Mouse (Mus musculus): ENCODE data around the gene Oca2.

Gene Oca2

DNA sequence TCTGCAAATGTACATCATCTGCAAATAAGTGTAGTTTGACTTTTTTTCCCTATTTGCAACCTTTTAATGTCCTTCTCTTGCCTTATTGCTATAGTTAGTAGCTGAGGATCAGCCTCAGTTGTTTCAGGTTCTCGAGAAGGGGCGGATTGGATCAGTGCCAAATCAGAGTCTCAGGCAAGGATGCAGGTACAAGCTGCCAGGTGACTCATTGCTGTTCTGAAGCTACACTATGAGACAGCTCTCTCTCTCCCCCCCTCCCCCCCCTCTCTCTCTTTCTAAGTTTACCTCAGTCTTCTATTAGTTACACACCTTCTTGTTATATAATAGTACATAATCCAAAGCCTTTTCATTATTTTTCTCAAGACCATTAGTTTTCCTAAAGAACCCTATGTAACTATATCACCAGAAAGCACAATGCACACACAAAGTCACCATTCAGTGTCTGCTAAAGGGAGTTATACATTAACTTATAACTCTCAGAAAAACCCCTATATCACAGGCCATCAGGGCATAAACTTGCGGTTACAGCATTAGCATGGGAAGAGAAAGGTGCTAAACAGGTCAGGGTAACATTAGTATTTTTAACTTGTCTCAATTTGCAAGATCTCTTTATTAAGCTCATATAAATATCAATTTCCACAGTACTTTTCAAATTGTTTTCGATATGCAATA lies 142.3 kb downstream of the Oca2 start:
- in situ Hi-C loops (cut with MboI, MseI), result loop anchor here in 1 of 2 experiments (25.0 kb wide), 1 partner anchor 1630 kb away; no protein-coding TSS in a partner anchor

DNA sequence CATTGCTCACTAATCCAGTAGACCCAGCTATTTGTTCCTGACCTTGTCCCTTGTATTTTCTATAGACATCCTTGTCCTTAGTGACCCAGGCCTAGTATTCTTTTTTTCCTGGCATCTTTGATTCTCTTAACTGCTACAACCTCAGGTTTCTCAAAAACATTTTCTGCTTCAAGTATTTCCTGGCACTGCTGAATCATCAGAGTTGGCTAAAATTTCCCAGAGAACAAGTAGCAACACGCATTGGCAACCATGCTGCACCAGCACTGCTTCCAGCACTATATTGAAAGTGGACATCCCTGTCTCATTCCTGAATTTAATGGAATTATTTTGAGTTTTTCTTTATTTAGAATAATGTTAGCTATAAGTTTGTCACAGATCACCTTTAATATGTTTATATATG lies 143.1 kb downstream of the Oca2 start:
- in situ Hi-C loops (cut with MboI, MseI), result loop anchor here in 1 of 2 experiments (25.0 kb wide), 1 partner anchor 1630 kb away; no protein-coding TSS in a partner anchor

DNA sequence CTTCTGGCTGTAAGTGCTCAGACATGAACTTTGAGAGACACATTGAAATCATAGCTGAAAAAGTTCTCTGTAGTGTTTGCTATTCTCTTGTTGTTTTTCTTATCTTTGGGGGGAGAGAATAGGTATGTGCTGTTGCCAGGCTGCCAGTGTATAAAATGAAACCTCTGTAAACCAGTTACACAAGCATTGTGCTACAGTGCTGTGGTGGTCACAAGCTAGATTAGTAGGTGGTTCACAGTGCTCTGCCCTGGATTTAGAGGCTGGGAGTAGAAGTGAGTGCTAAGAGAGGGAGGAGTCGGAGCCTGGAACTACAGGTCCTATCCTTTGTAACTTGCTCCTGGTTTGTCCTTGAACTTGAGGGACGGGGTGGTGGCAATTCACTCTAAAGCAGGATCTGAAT lies 148.7 kb downstream of the Oca2 start:
- in situ Hi-C loops (cut with MboI, MseI), result loop anchor here in 1 of 2 experiments (25.0 kb wide), 1 partner anchor 1624 kb away; no protein-coding TSS in a partner anchor

DNA sequence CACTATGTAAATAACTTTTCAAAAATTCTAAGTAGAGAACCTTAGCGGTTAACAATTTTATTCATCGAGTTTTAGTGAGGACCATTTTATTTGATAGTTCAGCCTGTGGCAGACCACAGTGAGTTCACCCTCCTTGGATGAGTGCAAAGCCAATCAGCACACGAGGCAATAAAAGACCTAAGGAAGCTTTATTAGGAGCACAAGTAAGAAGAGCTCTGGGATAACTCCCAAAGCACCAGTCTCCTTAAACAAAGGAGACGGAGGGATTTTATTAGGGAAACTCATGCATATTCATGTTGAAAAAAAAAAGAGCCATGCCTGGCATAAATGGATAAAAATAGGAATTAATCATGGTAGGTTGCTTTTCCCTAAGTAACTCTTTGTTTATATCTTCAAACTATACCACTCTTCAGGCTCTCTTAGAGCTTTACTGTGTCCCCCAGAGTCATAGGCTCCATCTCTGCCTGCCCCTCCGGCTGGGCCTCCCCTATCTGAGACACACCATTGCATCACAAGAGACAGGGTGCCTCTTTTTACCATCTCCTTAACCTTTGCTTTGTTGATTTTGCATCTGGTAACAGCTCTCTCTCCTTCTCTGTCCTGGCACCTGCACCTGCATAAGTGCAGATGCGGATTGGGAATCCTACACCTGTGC lies 178.7 kb downstream of the Oca2 start:
- in situ Hi-C loops (cut with MboI, MseI), result no loop called here

DNA sequence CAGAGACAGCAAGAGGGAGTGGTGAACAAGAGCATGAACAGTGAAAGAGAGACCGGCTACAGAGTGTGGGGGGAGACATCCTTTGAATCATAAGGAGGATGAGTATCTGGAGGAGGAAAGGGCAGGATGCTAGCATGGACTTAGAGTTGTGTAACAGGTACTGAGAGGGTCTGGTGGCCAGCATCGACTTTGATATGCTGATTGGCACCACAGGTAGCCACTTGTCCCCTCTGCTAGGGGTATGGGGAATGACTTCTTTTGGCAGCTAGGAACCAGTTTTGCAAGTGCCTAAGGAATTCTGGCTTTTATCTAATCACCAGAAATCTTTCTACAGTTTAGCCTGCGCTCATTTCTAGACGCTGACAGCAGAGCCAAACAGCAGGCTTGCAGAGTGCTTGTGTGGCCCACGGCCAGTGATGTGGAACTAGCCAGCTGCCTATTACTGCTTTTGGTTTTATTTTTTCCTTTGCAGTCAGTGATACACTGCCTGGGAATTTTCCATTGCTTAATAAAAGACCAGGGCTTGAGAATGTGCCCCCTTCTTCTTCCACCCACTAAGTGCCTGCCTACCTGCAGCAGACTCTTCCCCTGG lies 179.8 kb downstream of the Oca2 start:
- in situ Hi-C loops (cut with MboI, MseI), result no loop called here

DNA sequence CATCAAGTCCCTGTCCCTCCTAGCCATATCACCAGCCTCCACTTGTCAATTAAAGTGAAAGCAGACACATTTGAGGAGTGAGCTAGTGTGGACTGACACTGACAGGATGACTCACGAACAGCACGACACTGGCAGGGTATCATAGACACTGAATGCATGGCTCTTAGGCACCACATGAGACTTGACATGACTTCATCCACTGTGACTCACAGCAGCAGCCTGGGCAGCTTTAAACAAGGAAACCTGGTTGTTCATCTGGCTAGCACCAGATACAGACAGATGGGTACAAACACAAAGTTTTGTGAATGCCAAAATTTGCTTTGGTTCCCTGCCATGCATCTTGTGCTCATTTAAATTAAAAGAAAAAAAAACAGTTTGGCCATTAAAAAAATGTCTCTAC lies 182.4 kb downstream of the Oca2 start:
- in situ Hi-C loops (cut with MboI, MseI), result no loop called here

DNA sequence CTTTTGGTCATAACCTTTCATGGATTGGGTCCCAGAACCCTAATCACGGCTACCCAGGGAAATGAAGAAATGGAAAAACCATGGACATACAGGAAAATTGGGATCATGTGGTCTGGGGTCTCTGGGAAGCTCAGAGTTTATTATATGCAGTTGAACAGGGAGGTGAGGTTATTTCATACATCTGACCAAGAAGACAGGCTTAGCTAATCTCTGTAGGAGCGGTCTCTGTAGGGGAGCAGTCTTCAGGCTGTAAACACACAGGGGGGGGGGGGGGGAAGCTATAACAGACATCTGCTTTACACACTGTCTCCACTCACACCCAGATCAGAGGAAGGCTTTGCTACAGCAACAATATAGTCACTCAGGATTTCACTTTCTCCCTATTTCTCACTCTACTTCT lies 184.0 kb downstream of the Oca2 start:
- in situ Hi-C loops (cut with MboI, MseI), result no loop called here

DNA sequence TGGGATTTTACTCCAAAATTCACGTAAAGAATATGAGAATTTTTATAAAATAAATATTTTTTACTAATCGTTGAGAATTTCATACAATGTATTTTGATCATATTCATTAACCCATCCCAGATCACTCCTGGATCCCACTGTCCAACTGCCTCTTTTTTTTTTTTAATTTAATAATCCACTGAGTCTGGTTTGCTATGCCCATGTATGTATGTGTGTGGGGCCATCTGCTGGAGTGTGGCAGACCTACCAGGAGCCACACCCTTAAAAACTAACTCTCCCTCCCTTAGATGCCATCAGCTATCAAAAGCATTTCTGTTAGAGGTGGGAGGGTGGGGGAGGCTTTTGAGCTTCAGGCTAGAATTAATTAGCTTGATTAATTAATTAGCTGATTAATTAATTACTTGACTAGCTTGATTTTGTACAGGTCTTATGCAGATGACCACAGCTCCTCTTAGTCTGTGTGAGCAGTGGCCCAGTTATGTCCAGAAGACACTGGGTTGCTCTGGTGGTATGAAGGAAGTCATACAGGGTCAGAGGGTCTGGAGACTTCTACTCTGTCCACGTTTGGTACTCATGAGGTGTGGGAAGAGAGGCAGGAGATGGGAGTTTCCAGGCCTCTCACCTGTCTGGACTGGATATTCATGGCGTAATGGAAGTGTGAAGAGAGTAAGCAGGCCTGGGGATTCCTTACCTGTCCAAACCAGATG lies 221.4 kb downstream of the Oca2 start:
- in situ Hi-C loops (cut with MboI, MseI), result no loop called here

DNA sequence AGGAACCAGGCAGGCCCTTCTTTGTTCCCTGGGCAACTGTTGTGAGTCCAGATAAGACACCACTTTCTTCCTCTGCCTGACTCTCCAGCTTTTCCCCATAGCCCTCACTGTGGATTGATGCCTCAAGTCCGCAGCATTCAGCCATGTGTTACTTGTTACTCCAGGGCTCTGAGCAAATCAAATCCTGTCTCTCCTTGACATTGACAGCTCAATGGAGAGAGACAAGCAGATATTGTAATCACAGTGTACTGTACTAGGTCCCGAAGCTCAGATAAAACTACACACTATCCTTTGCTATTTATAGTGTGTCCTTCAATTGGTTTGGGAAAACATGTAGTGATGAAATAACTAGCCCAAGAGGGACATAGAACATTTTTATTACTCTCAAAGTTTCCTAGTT lies 258.7 kb downstream of the Oca2 start:
- in situ Hi-C loops (cut with MboI, MseI), result no loop called here

DNA sequence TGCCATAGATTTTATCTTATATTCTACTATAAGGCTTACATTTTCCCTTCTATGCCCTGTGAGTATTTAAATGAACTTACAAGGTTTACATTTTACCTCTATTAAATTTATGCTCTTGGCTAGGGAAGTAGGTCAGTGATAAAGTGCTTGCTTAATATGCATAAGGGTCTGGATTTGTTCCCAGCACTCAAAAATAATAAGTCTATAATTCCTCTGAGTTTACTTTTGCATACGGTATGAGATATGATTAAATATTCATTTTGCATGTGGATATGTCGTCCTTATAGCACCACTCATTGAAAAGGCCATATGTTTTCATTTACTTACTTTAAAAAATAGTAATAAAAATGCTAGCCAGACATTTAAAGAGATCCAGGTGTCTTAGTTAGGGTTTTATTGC lies 259.8 kb downstream of the Oca2 start:
- in situ Hi-C loops (cut with MboI, MseI), result no loop called here

DNA sequence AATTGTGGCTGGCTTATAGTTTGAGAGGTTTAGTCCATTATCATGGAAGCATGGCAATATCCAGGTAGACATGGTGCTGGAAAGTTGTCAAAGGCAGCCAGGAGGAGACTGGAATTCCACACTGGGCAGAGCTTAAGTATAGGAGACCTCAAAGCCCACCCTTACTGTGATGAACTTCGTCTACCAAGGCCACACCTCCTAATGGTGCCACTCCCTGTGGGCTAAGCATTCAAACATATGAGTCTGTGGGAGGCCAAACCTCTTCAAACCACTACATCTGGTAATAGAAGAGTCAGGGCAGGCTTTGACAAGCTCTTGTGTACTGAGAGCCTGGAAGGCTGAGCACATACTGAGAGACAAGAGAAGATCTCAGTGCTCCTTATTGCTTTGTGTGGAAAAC lies 260.2 kb downstream of the Oca2 start:
- in situ Hi-C loops (cut with MboI, MseI), result no loop called here

DNA sequence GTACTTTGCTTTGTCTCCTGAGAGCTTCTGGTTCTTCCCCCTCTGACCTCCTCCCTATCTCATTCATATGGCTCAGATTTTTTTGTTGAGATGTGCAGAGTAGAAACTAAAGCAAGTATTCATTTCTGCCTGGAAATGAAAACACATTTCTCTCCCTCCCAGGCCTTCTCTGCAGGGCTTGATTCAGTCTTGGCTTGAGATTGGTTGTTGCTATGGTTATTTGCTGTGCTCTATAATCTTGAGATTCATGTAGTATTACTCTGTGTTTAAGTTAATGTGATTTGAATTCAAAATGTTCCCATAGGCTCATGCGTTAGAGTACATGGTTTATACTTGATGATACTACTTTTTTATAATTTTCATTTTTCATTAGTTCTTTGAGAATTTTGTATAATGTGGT lies 260.9 kb downstream of the Oca2 start:
- in situ Hi-C loops (cut with MboI, MseI), result no loop called here

DNA sequence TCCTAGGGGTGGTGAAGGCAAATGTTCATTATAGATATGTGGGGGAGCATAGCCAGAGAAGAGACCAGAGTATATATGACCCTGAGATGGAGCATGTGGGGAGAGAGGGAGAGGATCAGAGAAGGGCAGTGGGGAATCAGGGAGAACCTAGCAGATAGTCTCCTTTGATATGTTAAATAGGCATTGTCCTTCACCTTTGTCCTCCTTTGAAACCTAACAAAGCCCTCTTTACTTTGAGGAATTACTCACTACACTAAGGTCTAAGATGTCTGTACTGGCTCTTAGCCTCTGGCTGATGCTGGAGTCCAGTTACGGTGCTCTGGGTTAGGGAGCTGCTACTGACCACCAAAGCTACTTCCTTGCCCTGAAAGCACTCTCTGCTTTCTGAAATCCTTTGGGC lies 279.0 kb downstream of the Oca2 start:
- in situ Hi-C loops (cut with MboI, MseI), result no loop called here

DNA sequence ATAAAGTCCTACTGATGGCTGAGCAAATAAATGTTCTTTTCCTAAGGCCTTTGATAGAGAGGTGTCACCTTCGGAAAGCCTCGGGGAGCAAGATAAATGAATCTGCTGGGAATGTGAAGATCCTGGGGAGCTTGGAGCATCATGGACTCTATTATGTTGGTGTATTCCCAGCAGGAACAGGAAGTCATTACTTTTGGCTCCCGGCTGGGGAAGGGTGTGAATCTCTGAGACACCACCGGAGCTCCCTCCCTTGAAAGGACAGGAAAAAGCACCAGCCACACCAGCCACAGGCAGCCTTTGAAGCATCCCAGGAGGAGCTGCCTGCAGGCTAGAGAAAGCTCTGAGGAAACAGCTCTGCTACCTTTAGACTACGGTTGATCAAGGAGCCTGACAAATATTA lies 280.2 kb downstream of the Oca2 start:
- in situ Hi-C loops (cut with MboI, MseI), result no loop called here

DNA sequence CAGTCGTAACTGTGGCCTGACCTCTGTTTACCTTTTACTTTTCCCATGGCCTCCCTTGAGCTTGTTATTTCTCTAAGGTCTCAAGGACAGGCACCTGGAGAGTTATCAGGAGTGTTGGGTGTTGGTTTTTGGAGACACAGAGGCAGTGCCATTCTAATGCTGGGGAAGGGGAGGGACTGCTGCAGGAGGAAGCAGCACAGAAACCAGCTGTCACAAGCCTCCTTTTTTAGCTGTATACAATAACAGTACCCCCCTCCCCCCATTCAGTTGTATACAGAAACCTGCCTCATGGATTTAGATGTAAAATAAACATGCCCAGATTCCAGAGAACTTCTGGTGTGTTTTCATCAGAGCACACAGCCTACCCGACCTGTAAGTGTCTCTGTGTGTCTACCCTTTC lies 295.3 kb downstream of the Oca2 start:
- in situ Hi-C loops (cut with MboI, MseI), result no loop called here

DNA sequence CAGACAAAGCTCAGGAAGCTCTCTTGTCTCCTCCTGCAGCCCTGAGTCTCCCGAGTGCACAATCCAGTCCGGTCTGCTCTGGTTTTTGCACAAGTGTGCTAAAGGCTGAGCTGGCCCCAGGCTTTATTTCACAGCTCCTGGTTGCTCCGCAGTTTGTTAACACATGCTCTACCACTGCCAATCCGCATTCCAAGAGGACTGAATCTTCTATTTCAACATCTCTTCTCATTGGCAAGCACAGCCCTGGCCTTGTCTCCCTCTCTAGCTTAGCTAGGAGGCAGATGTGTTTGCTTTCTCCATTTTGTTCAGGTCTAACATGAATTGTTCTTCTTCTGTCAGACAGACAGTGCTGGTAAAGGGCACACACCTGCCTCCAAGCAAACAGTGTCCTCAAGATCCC lies 309.7 kb downstream of the Oca2 start:
- in situ Hi-C loops (cut with MboI, MseI), result loop anchor here in 1 of 2 experiments (10.0 kb wide), 1 partner anchor 254 kb away; no protein-coding TSS in a partner anchor

DNA sequence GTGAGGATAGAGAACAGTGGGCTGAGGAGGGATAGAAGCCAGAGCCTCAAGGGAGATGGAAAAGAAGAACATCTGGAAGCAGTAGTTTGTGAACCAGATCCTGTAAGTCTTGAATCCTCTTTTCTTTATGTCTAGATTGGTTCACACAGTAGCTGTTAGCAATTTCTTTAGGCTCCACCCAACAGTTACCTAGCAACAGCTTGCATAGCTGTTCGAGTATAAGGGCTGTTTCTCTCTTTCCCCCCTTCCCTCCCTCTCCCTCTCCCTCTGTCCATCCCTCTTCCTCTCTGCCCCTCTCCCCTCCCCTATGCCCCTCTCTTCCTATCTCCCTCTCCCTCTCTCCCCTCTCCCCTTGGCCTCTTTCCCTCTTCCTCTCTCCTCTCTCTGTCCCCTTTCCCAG lies 312.2 kb downstream of the Oca2 start:
- in situ Hi-C loops (cut with MboI, MseI), result no loop called here

Measured in T-helper 17 cell (primary cell).